Mouse (Mus musculus): ENCODE data around the gene Opa3.

GRCm38 (mm10) chr7:19208201-19208910, 19.8 kb upstream of the Opa3 start:
- TF ChIP-seq POLR2A (IDR thresholded peaks at IDR 0.05; ENCODE audit: low read depth, low read length), result no peak
- no peak for TF ChIP-seq CTCF (IDR thresholded peaks at IDR 0.05; ENCODE audit: extremely low read depth, insufficient read depth, insufficient read length, insufficient replicate concordance)

Measured in spleen, adult 2 months (tissue).